Mouse (Mus musculus) heart, adult 2 months (tissue): ENCODE results near the gene Igfbp4.

Experiments used
- CTCF ChIP-seq: fragments of 200-600 bp; IDR thresholded peaks from 2 replicates; pipeline ENCODE4 v1.8.1; 2022; ENCODE audit warnings: antibody characterized with exemption, mild to moderate bottlenecking, moderate library complexity
- EP300 ChIP-seq: fragments of 200-500 bp; IDR thresholded peaks from 2 replicates; pipeline ENCODE4 v1.6.1; 2011; ENCODE audit warnings: low read depth, low read length, control low read depth; ENCODE audit not compliant: insufficient read depth
- POLR2A ChIP-seq: fragments of 200-500 bp; IDR thresholded peaks from 2 replicates; pipeline ENCODE4 v1.6.1; 2011; ENCODE audit warnings: mild to moderate bottlenecking, low read depth, low read length, control low read depth; ENCODE audit not compliant: insufficient read depth

GRCm38 (mm10) chr11:99055571-99056452 is 14.8 kb downstream of the Igfbp4 start:
- TF ChIP-seq CTCF (no peak), POLR2A (no peak), EP300 (no peak)
